Mouse (Mus musculus) adrenal gland, postnatal 36 days (tissue): ENCODE data around the gene Stat3. TPM values are rescaled to one million over a fixed set of nuclear protein-coding genes. Genes with fewer than 3 reads are reported as not detected.
A peak's percentile ranks its signal among the peaks of the same experiment; 100 is the strongest.

ENCODE experiments used
- DNase-seq, 2 experiments: peaks; one replicate each; pipeline ENCODE4 v3.0.0; 2021; ENCODE audit warnings: mixed read lengths in 1 of 2
- total RNA-seq, 2 experiments: library from RNA; stranded (reverse); gene quantifications; 2 replicates each; pipeline ENCODE4 v1.2.3; 2021

The Stat3 gene
- total RNA-seq, 2 experiments from 2014 or later, result 74.2 to 109 TPM

GRCm38 (mm10) chr11:100891256-100892123, 47.9 kb downstream of the Stat3 start:
- no peak for DNase-seq

- no peak for DNase-seq
Measured at GRCm38 (mm10) chr11:100890481-100890880, 48.9 kb downstream of the Stat3 start.

GRCm38 (mm10) chr11:100888348-100888820, 51.0 kb downstream of the Stat3 start:
- no peak for DNase-seq

GRCm38 (mm10) chr11:100887764-100888163, 51.6 kb downstream of the Stat3 start:
- DNase-seq, result peak; percentile 30 to 69

- peak; percentile 28 to 33 for DNase-seq
Measured at GRCm38 (mm10) chr11:100887236-100887635, 52.1 kb downstream of the Stat3 start.

GRCm38 (mm10) chr11:100886188-100886740, 53.1 kb downstream of the Stat3 start:
- DNase-seq, result no peak

GRCm38 (mm10) chr11:100885472-100885871, 53.9 kb downstream of the Stat3 start:
- no peak for DNase-seq

- no peak for DNase-seq
Measured at GRCm38 (mm10) chr11:100883640-100884039, 55.7 kb downstream of the Stat3 start.

- DNase-seq, result no peak
Measured at GRCm38 (mm10) chr11:100879321-100880078, 59.8 kb downstream of the Stat3 start.

GRCm38 (mm10) chr11:100875761-100876160, 63.6 kb downstream of the Stat3 start:
- no peak for DNase-seq

GRCm38 (mm10) chr11:100870968-100871350, 68.4 kb downstream of the Stat3 start:
- no peak for DNase-seq

- DNase-seq, result peak; percentile 33 to 58
Measured at GRCm38 (mm10) chr11:100870256-100870967, 68.9 kb downstream of the Stat3 start.

GRCm38 (mm10) chr11:100865618-100866017, 73.7 kb downstream of the Stat3 start:
- DNase-seq, result no peak

- no peak for DNase-seq
Measured at GRCm38 (mm10) chr11:100863141-100863540, 76.2 kb downstream of the Stat3 start.

GRCm38 (mm10) chr11:100861836-100862235, 77.5 kb downstream of the Stat3 start:
- DNase-seq, result no peak

GRCm38 (mm10) chr11:100861335-100861734, 78.0 kb downstream of the Stat3 start:
- no peak for DNase-seq

GRCm38 (mm10) chr11:100860198-100861048, 78.9 kb downstream of the Stat3 start:
- peak; percentile 91 to 93 for DNase-seq

- no peak for DNase-seq
Measured at GRCm38 (mm10) chr11:100859579-100860075, 79.7 kb downstream of the Stat3 start.

GRCm38 (mm10) chr11:100858935-100859578, 80.3 kb downstream of the Stat3 start, which contains the start of gene Stat5a:
Gene Stat5a (plus strand): TSS chr11:100859351.
- peak; percentile 93 to 94 for DNase-seq

GRCm38 (mm10) chr11:100857960-100858359, 81.4 kb downstream of the Stat3 start:
- no peak for DNase-seq
